Mouse (Mus musculus) cerebellum, adult 2 months (tissue): ENCODE results near the gene Olfr1324.

ENCODE experiments used
- CTCF ChIP-seq: fragments of 200-500 bp; IDR thresholded peaks from 2 replicates; pipeline ENCODE4 v1.5.1; 2011; ENCODE audit warnings: low read depth, mild to moderate bottlenecking, control low read depth, low read length, moderate library complexity, borderline replicate concordance; ENCODE audit not compliant: insufficient read depth
- POLR2A ChIP-seq: fragments of 200-500 bp; IDR thresholded peaks from 2 replicates; pipeline ENCODE4 v1.6.1; 2011; ENCODE audit warnings: low read length, control low read depth, borderline replicate concordance; ENCODE audit not compliant: insufficient read depth

DNA sequence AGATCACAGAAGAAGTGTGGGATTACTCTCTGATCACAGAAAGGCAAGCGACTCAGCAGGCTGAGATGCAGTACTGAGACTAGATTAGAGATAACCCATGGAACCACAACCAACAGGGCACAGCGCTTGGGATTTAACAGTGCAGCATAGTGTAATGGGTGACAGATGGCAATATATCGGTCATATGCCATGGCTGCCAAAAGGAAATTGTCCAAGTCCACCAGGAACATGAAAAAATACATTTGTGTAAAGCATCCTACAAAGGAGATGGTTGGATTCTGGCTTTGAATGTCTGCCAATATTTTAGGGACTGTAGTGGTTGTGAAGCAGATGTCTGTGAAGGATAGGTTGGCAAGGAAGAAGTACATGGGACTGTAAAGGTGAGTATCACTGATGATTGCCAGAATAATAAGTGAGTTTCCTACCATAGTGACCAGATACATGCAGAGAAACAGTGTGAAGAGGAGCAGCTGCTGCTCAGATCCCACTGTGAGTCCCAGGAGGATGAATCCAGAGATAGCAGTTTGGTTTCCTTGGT, 2.3 kb downstream of the Olfr1324 start:
- TF ChIP-seq CTCF (no peak), POLR2A (no peak)
